Mouse (Mus musculus): ENCODE measurements around the gene Adi1. TPM values are rescaled to one million over a fixed set of nuclear protein-coding genes. Genes with fewer than 3 reads are reported as not detected.

Gene Adi1
- total and polyA plus RNA-seq, 3 experiments: 18.1 to 54.8 TPM; not detected in 1

- Histone ChIP-seq H3K9ac (ENCODE audit: control insufficient read depth, low read depth, low read length, poor library complexity, severe bottlenecking) (peak within 1 kb of the TSS; percentile 94), H3K27me3 (ENCODE audit: control insufficient read depth in 1 of 2, insufficient read depth in 2 of 2, low read length in 2 of 2) (no peaks in the 10 kb centered on the region), H3K9me3 (replicated peaks; ENCODE audit: insufficient read depth, low read length) (no peaks in the 10 kb centered on the region), H3K4me3 (ENCODE audit: control insufficient read depth in 1 of 2, insufficient read depth in 1 of 2, low read depth in 2 of 2, low read length in 2 of 2) (peak within 1 kb of the TSS; percentile 70 to 76), H3K36me3 (ENCODE audit: control insufficient read depth in 1 of 2, insufficient read depth in 2 of 2, low read length in 2 of 2) (peaks cover 27 to 31% of the 10 kb centered on the region in 2 experiments), H3K4me1 (ENCODE audit: control insufficient read depth in 1 of 2, insufficient read depth in 2 of 2, low read length in 2 of 2) (peaks cover 0 to 20% of the 10 kb centered on the region in 2 experiments; a peak in 3 of 4 replicates), H3K27ac (ENCODE audit: control insufficient read depth, low read depth, low read length) (peak within 1 kb of the TSS; percentile 67), H3K79me2 (ENCODE audit: control insufficient read depth, insufficient read depth, low read length, poor library complexity) (peaks cover 39% of the 10 kb centered on the region)
- TF ChIP-seq POLR2A (IDR thresholded peaks at IDR 0.05; ENCODE audit: control insufficient read depth in 1 of 2, insufficient read depth in 1 of 2, low read depth in 1 of 2, low read length in 2 of 2, poor library complexity in 1 of 2): peak; percentile 84 to 89
- peak; percentile 97 for TF ChIP-seq TBP (IDR thresholded peaks at IDR 0.05; ENCODE audit: low read depth, low read length)
- TF ChIP-seq UBTF (IDR thresholded peaks at IDR 0.05; ENCODE audit: borderline replicate concordance, insufficient read depth, low read depth, low read length): 0 out of 2 replicates have a peak, but pooled peaks have one; percentile 34
- TF ChIP-seq JUND (IDR thresholded peaks at IDR 0.05; ENCODE audit: low read depth, low read length): no peak
- TF ChIP-seq ZMIZ1 (IDR thresholded peaks at IDR 0.05; ENCODE audit: low read depth, low read length): peak; percentile 65; the same call in 1 of the 2 replicates
- TF ChIP-seq SIN3A (IDR thresholded peaks at IDR 0.05; ENCODE audit: low read length): peak; percentile 89
- TF ChIP-seq USF1 (IDR thresholded peaks at IDR 0.05; ENCODE audit: low read depth, low read length): 0 out of 2 replicates have a peak, but pooled peaks have one; percentile 6
- TF ChIP-seq KAT2A (conservative IDR thresholded peaks at IDR 0.05; ENCODE audit: low read depth, low read length): peak; percentile 81
- peak; percentile 79; the same call in 1 of the 2 replicates for TF ChIP-seq POLR2AphosphoS5 (IDR thresholded peaks at IDR 0.05; ENCODE audit: borderline replicate concordance, low read depth, low read length)
- peak; percentile 95 for TF ChIP-seq ELF1 (IDR thresholded peaks at IDR 0.05; ENCODE audit: low read depth, low read length)
- TF ChIP-seq SMC3 (IDR thresholded peaks at IDR 0.05; ENCODE audit: low read depth, low read length): no peak
- TF ChIP-seq USF2 (IDR thresholded peaks at IDR 0.05; ENCODE audit: borderline replicate concordance in 1 of 2, insufficient read depth in 1 of 2, low read depth in 1 of 2, low read length in 2 of 2): no peak
- TF ChIP-seq MXI1 (IDR thresholded peaks at IDR 0.05; ENCODE audit: low read depth, low read length): peak; percentile 86
- peak; percentile 86 for TF ChIP-seq TCF12 (IDR thresholded peaks at IDR 0.05; ENCODE audit: low read depth, low read length)
- TF ChIP-seq HCFC1 (IDR thresholded peaks at IDR 0.05; ENCODE audit: low read depth, low read length): peak; percentile 94
- peak; percentile 95 for TF ChIP-seq MYC (IDR thresholded peaks at IDR 0.05; ENCODE audit: low read depth, low read length)
- peak; percentile 96 for TF ChIP-seq POLR2AphosphoS2 (IDR thresholded peaks at IDR 0.05; ENCODE audit: low read length)
- peak; percentile 83; the same call in 1 of the 2 replicates for TF ChIP-seq MAX (IDR thresholded peaks at IDR 0.05; ENCODE audit: low read length)
- peak; percentile 99 for TF ChIP-seq CHD2 (IDR thresholded peaks at IDR 0.05; ENCODE audit: low read length)
- TF ChIP-seq GABPA (IDR thresholded peaks at IDR 0.05; ENCODE audit: low read depth, low read length): no peak
- TF ChIP-seq NELFE (IDR thresholded peaks at IDR 0.05; ENCODE audit: low read depth, low read length): peak; percentile 98
- TF ChIP-seq ZC3H11A (IDR thresholded peaks at IDR 0.05; ENCODE audit: low read depth, low read length): no peak
- peak; percentile 39; the same call in 1 of the 2 replicates for TF ChIP-seq CHD1 (IDR thresholded peaks at IDR 0.05; ENCODE audit: low read depth, low read length)
- peak; percentile 28; the same call in 1 of the 2 replicates for TF ChIP-seq ETS1 (IDR thresholded peaks at IDR 0.05; ENCODE audit: low read depth, low read length)
- no peak for TF ChIP-seq MAFK (IDR thresholded peaks at IDR 0.05; ENCODE audit: borderline replicate concordance, low read depth, low read length)
- TF ChIP-seq MAZ (IDR thresholded peaks at IDR 0.05; ENCODE audit: low read depth, low read length): 0 out of 2 replicates have a peak, but pooled peaks have one; percentile 11
- peak; percentile 95 for DNase-seq (ENCODE audit: low read depth, low spot score)
Observed at GRCm38 (mm10) chr12:28635535-28636476, 39.2 kb upstream of the Adi1 start, which contains the start of gene Rps7. Gene Rps7, minus strand, starts transcription at chr12:28635953.

All from MEL (cell line).